Mouse (Mus musculus): ENCODE measurements around the gene D130043K22Rik.

Gene D130043K22Rik

GRCm38 (mm10) chr13:24892516-24892915 is 47.6 kb downstream of the D130043K22Rik start:
- no peak for DNase-seq (ENCODE audit: low read depth, low spot score)

GRCm38 (mm10) chr13:24893880-24894279 is 48.9 kb downstream of the D130043K22Rik start:
- no peak for DNase-seq (ENCODE audit: low read depth, low spot score)

- no peak for DNase-seq (ENCODE audit: low read depth, low spot score)
These were observed 57.0 kb downstream of the D130043K22Rik start for GRCm38 (mm10) chr13:24901916-24902315.

GRCm38 (mm10) chr13:24903412-24903811 is 58.5 kb downstream of the D130043K22Rik start:
- peak; percentile 32 for DNase-seq (ENCODE audit: low read depth, low spot score)

GRCm38 (mm10) chr13:24905422-24905821 is 60.5 kb downstream of the D130043K22Rik start:
- DNase-seq (ENCODE audit: low read depth, low spot score): no peak

GRCm38 (mm10) chr13:24906831-24907570 is 62.1 kb downstream of the D130043K22Rik start:
- no peak for DNase-seq (ENCODE audit: low read depth, low spot score)

GRCm38 (mm10) chr13:24909112-24909511 is 64.2 kb downstream of the D130043K22Rik start:
- no peak for DNase-seq (ENCODE audit: low read depth, low spot score)

- DNase-seq (ENCODE audit: low read depth, low spot score): no peak
These were observed 68.6 kb downstream of the D130043K22Rik start for GRCm38 (mm10) chr13:24913576-24913975.

GRCm38 (mm10) chr13:24914915-24915314 is 70.0 kb downstream of the D130043K22Rik start:
- no peak for DNase-seq (ENCODE audit: low read depth, low spot score)

GRCm38 (mm10) chr13:24915831-24916230 is 70.9 kb downstream of the D130043K22Rik start:
- no peak for DNase-seq (ENCODE audit: low read depth, low spot score)

- DNase-seq (ENCODE audit: low read depth, low spot score): peak; percentile 82
These were observed 75.5 kb downstream of the D130043K22Rik start for GRCm38 (mm10) chr13:24920333-24920977.

- no peak for DNase-seq (ENCODE audit: low read depth, low spot score)
These were observed 76.3 kb downstream of the D130043K22Rik start for GRCm38 (mm10) chr13:24921281-24921680.

- DNase-seq (ENCODE audit: low read depth, low spot score): no peak
These were observed 79.1 kb downstream of the D130043K22Rik start for GRCm38 (mm10) chr13:24923991-24924390.

- DNase-seq (ENCODE audit: low read depth, low spot score): no peak
These were observed 85.7 kb downstream of the D130043K22Rik start for GRCm38 (mm10) chr13:24930591-24930990.

- peak; percentile 23 for DNase-seq (ENCODE audit: low read depth, low spot score)
These were observed 88.3 kb downstream of the D130043K22Rik start for GRCm38 (mm10) chr13:24933199-24933598.

- no peak for DNase-seq (ENCODE audit: low read depth, low spot score)
These were observed 91.8 kb downstream of the D130043K22Rik start for GRCm38 (mm10) chr13:24936772-24937107.

- peak; percentile 91 for DNase-seq (ENCODE audit: low read depth, low spot score)
These were observed 92.3 kb downstream of the D130043K22Rik start, which contains the start of gene Aldh5a1 for GRCm38 (mm10) chr13:24937108-24937838. Gene Aldh5a1 (minus strand): TSS chr13:24937661.

GRCm38 (mm10) chr13:24937839-24938166 is 92.9 kb downstream of the D130043K22Rik start:
- DNase-seq (ENCODE audit: low read depth, low spot score): no peak

GRCm38 (mm10) chr13:24938683-24939082 is 93.7 kb downstream of the D130043K22Rik start:
- DNase-seq (ENCODE audit: low read depth, low spot score): peak; percentile 90

GRCm38 (mm10) chr13:24939472-24939871 is 94.5 kb downstream of the D130043K22Rik start:
- DNase-seq (ENCODE audit: low read depth, low spot score): no peak

GRCm38 (mm10) chr13:24942512-24943282 is 97.8 kb downstream of the D130043K22Rik start, which contains the start of gene Gpld1:
Gene Gpld1 (plus strand): TSS chr13:24943152.
- DNase-seq (ENCODE audit: low read depth, low spot score): peak; percentile 59

GRCm38 (mm10) chr13:24943303-24943702 is 98.4 kb downstream of the D130043K22Rik start:
- no peak for DNase-seq (ENCODE audit: low read depth, low spot score)
